Mouse (Mus musculus) layer of hippocampus, adult 11-12 months (tissue): ENCODE measurements around the gene Cdh16.
"Not testable (repeated sequence)": the region's sequence is repeated elsewhere in the genome, so short reads cannot be mapped to it uniquely, and the experiment has no call there.

Experiments
- DNase-seq: peaks from one replicate; pipeline ENCODE4 v3.0.0; 2022; ENCODE audit warnings: low spot score

Gene Cdh16

GRCm38 (mm10) chr8:104611613-104612012 lies 12.6 kb downstream of the Cdh16 start:
- DNase-seq, result no peak

- no peak for DNase-seq
Observed at GRCm38 (mm10) chr8:104610185-104610766, 13.9 kb downstream of the Cdh16 start.

- no peak for DNase-seq
Observed at GRCm38 (mm10) chr8:104609222-104609621, 15.0 kb downstream of the Cdh16 start.

GRCm38 (mm10) chr8:104607944-104608343 lies 16.3 kb downstream of the Cdh16 start:
- DNase-seq, result no peak

- DNase-seq, result no peak
Observed at GRCm38 (mm10) chr8:104606329-104606728, 17.9 kb downstream of the Cdh16 start.

- no peak for DNase-seq
Observed at GRCm38 (mm10) chr8:104603245-104603593, 21.0 kb downstream of the Cdh16 start.

- DNase-seq, result peak; percentile 90
Observed at GRCm38 (mm10) chr8:104602468-104603244, 21.5 kb downstream of the Cdh16 start.

- DNase-seq, result no peak
Observed at GRCm38 (mm10) chr8:104601941-104602371, 22.2 kb downstream of the Cdh16 start.

- DNase-seq, result no peak
Observed at GRCm38 (mm10) chr8:104601386-104601785, 22.8 kb downstream of the Cdh16 start.

GRCm38 (mm10) chr8:104598496-104598895 lies 25.7 kb downstream of the Cdh16 start:
- no peak for DNase-seq

GRCm38 (mm10) chr8:104597656-104598055 lies 26.5 kb downstream of the Cdh16 start:
- no peak for DNase-seq

- no peak for DNase-seq
Observed at GRCm38 (mm10) chr8:104595773-104596536, 28.2 kb downstream of the Cdh16 start.

GRCm38 (mm10) chr8:104594611-104595362 lies 29.4 kb downstream of the Cdh16 start:
- DNase-seq, result no peak

GRCm38 (mm10) chr8:104593536-104594325 lies 30.5 kb downstream of the Cdh16 start:
- DNase-seq, result no peak

GRCm38 (mm10) chr8:104592566-104592965 lies 31.6 kb downstream of the Cdh16 start:
- no peak for DNase-seq

- DNase-seq, result no peak
Observed at GRCm38 (mm10) chr8:104591856-104592255, 32.3 kb downstream of the Cdh16 start.

- peak; percentile 95 for DNase-seq
Observed at GRCm38 (mm10) chr8:104591133-104591834, 32.9 kb downstream of the Cdh16 start, which contains the start of gene Pdp2. TSS of gene Pdp2 (plus strand) at chr8:104591451.

- DNase-seq, result no peak
Observed at GRCm38 (mm10) chr8:104590284-104590683, 33.9 kb downstream of the Cdh16 start.

GRCm38 (mm10) chr8:104584522-104584921 lies 39.7 kb downstream of the Cdh16 start:
- DNase-seq, result no peak

GRCm38 (mm10) chr8:104577606-104578005 lies 46.6 kb downstream of the Cdh16 start:
- DNase-seq, result not testable (repeated sequence)

- DNase-seq, result no peak
Observed at GRCm38 (mm10) chr8:104576820-104577219, 47.4 kb downstream of the Cdh16 start.
